Mouse (Mus musculus): ENCODE data around the gene Taf4.

DNA sequence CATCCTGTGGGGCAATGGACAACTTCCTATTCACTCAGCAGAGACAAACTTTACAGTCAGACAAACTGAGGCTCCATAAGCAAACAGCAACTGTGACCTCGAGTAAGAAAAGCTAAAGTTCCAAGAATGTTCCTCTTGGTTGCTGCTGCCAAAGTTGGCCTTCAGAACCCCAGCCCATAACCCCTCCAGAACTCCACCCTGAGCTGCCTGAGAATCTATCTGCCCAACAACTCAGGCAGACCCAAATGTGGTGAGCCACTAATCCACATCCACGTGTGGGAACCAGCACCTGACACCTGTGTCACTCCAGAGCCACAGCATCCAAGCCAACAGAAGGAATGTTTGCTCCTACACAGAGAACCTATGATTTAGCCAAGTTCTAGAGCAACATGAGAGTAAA, 4.0 kb downstream of the Taf4 start:
- TF ChIP-seq CTCF (IDR thresholded peaks at IDR 0.05) = no peak
- no peak for TF ChIP-seq EP300 (IDR thresholded peaks at IDR 0.05)

All from lung, postnatal 0 days (tissue).